Mouse (Mus musculus) CD8-positive naive resting alpha-beta T cell, adult 2 months (primary cell): ENCODE results near the gene Ushbp1.
"Not testable (repeated sequence)": the region's sequence is repeated elsewhere in the genome, so short reads cannot be mapped to it uniquely, and the experiment has no call there.

Source experiments
- DNase-seq, 2 experiments: peaks; one replicate each; pipeline ENCODE4 v3.0.0; 2022; ENCODE audit warnings: low read depth in 2 of 2, low spot score in 2 of 2

Gene Ushbp1

GRCm38 (mm10) chr8:71371236-71371848 lies 24.3 kb downstream of the Ushbp1 start, which contains the start of gene Ocel1:
Gene Ocel1, plus strand, starts transcription at chr8:71371298.
- DNase-seq = peak; percentile 94 to 97

- no peak for DNase-seq
These were observed 24.8 kb downstream of the Ushbp1 start for GRCm38 (mm10) chr8:71370711-71371235.

GRCm38 (mm10) chr8:71369040-71369718 lies 26.4 kb downstream of the Ushbp1 start:
- DNase-seq = no peak

GRCm38 (mm10) chr8:71368366-71368765 lies 27.2 kb downstream of the Ushbp1 start:
- no peak for DNase-seq

- DNase-seq = no peak
These were observed 27.9 kb downstream of the Ushbp1 start for GRCm38 (mm10) chr8:71367529-71368176.

- DNase-seq = peak; percentile 80 to 89
These were observed 28.7 kb downstream of the Ushbp1 start, which contains the start of gene Use1 for GRCm38 (mm10) chr8:71366771-71367528. Gene Use1, plus strand, starts transcription at chr8:71366848.

GRCm38 (mm10) chr8:71358026-71358425 lies 37.6 kb downstream of the Ushbp1 start:
- DNase-seq = no peak

- no peak for DNase-seq
These were observed 44.1 kb downstream of the Ushbp1 start for GRCm38 (mm10) chr8:71351520-71351919.

GRCm38 (mm10) chr8:71351117-71351516 lies 44.5 kb downstream of the Ushbp1 start:
- no peak for DNase-seq

- no peak for DNase-seq
These were observed 49.0 kb downstream of the Ushbp1 start for GRCm38 (mm10) chr8:71346581-71346980.

- DNase-seq = no peak
These were observed 55.0 kb downstream of the Ushbp1 start for GRCm38 (mm10) chr8:71340625-71341024.

GRCm38 (mm10) chr8:71337834-71338233 lies 57.8 kb downstream of the Ushbp1 start:
- DNase-seq = not testable (repeated sequence)
